ENCODE assay signal across 8 mouse cellular contexts in genomic region chrX:36644657-36645551, GRCm38 (mm10). TPM values are rescaled to one million over a fixed set of nuclear protein-coding genes. Genes with fewer than 3 reads are reported as not detected.
DNase-seq lines count a peak whose midpoint lies in the region; ATAC-seq and TF ChIP-seq lines count a peak whose summit lies in the region.

TSS of gene Akap17b (minus strand) at chrX:36645395.

- peak within 1 kb of the TSS; percentile 46 for H3K9ac ChIP-seq in lung, embryonic 15.5 days

- no peaks in the 10 kb centered on the region for H3K4me1 ChIP-seq in hindbrain, embryonic 10.5 days (replicated peaks)
- no peaks in the 10 kb centered on the region for H3K4me1 ChIP-seq in lung, embryonic 15.5 days
- 0 out of 2 replicates have a peak, but pooled peaks cover 3% of the 10 kb centered on the region for H3K4me1 ChIP-seq in olfactory bulb, adult 2 months (ENCODE audit: control insufficient read depth, insufficient read depth, low read length)

- H3K4me2 ChIP-seq in lung, embryonic 15.5 days = peak within 1 kb of the TSS; percentile 58

- H3K9me3 ChIP-seq in hindbrain, embryonic 10.5 days = 0 out of 2 replicates have a peak, but pooled peaks cover 6% of the 10 kb centered on the region
- H3K9me3 ChIP-seq in lung, embryonic 15.5 days = no peaks in the 10 kb centered on the region

- peak within 1 kb of the TSS; percentile 68 for H3K4me3 ChIP-seq in hindbrain, embryonic 10.5 days
- peak within 1 kb of the TSS; percentile 65 for H3K4me3 ChIP-seq in lung, embryonic 15.5 days
- H3K4me3 ChIP-seq in olfactory bulb, adult 2 months (ENCODE audit: insufficient read depth, low read depth, low read length) = peak within 1 kb of the TSS; percentile 87

- ATAC-seq in frontal cortex, adult (ENCODE audit: low TSS enrichment) = peak; percentile 98
- ATAC-seq in lung, embryonic 15.5 days (ENCODE audit: borderline replicate concordance, extremely low read depth, low FRiP score, low TSS enrichment) = peak; percentile 96

- H3K27ac ChIP-seq in hindbrain, embryonic 10.5 days = peak within 1 kb of the TSS; percentile 85
- peak within 1 kb of the TSS; percentile 50 for H3K27ac ChIP-seq in lung, embryonic 15.5 days
- H3K27ac ChIP-seq in olfactory bulb, adult 2 months (ENCODE audit: insufficient read depth, low read depth, low read length) = peak within 1 kb of the TSS; percentile 53

- no peaks in the 10 kb centered on the region for H3K27me3 ChIP-seq in hindbrain, embryonic 10.5 days (ENCODE audit: insufficient read depth, poor library complexity, severe bottlenecking)
- no peaks in the 10 kb centered on the region for H3K27me3 ChIP-seq in lung, embryonic 15.5 days

- TF ChIP-seq POLR2A in olfactory bulb, adult 2 months (IDR thresholded peaks at IDR 0.05; ENCODE audit: insufficient read depth, low read depth, low read length) = 0 out of 2 replicates have a peak, but pooled peaks have one; percentile 37

- H3K36me3 ChIP-seq in hindbrain, embryonic 10.5 days = no peaks in the 10 kb centered on the region
- no peaks in the 10 kb centered on the region for H3K36me3 ChIP-seq in lung, embryonic 15.5 days

- 24% methylated on average over 60 of the region's 60 CpGs for WGBS in hindbrain, embryonic 10.5 days
- WGBS in lung, embryonic 15.5 days = 24% methylated on average over 51 of the region's 60 CpGs
- 18% methylated on average over 59 of the region's 60 CpGs for WGBS in olfactory bulb, adult 2 months

- DNase-seq in Muller cell, postnatal 12 days (ENCODE audit: inconsistent ontology term) = peak; percentile 85
- peak; percentile 88 for DNase-seq in cerebellum, adult 9-10 months
- DNase-seq in hindbrain, embryonic 10.5 days (ENCODE audit: low spot score) = peak; percentile 85
- peak; percentile 49 for DNase-seq in layer of hippocampus, adult 9-10 months (ENCODE audit: low spot score)
- DNase-seq in thymus, adult 18-20 months = peak; percentile 74 to 79

- peak; percentile 70 for TF ChIP-seq CTCF in olfactory bulb, adult 2 months (IDR thresholded peaks at IDR 0.05; ENCODE audit: insufficient read depth, low read depth, low read length)

RNA-seq across cellular contexts. Expression of gene Akap17b, which starts in this region (rescaled TPM):
- polyA plus RNA-seq in hindbrain, embryonic 10.5 days (2016; fragmentation: Nextera tagmentation; extraction: Ambion mirVana) = 3.4 TPM in 2 replicates
- 2.9 TPM in 2 replicates for polyA plus RNA-seq in lung, embryonic 15.5 days (2015; fragmentation: Nextera tagmentation; extraction: Ambion mirVana)
- not detected in 2 replicates for polyA plus RNA-seq in olfactory bulb, adult 2 months (2012; ENCODE audit: insufficient read depth, insufficient read length, low replicate concordance, missing spikeins)

Comparison
In these comparisons a context has a peak if more than half of its experiments do, and no peak if none do; other contexts are left out.
1. Peak in every context shown above with its lines: DNase-seq, ATAC-seq, H3K4me3 ChIP-seq and H3K27ac ChIP-seq.